Mouse (Mus musculus) 3134 (cell line): ENCODE results near the gene Nipal3.

ENCODE experiments used
- DNase-seq: peaks from one replicate; pipeline ENCODE4 v3.0.0-alpha.2; 2011; ENCODE audit warnings: low spot score; ENCODE audit not compliant: insufficient read length; ENCODE audit errors: extremely low read depth

Gene Nipal3

DNA sequence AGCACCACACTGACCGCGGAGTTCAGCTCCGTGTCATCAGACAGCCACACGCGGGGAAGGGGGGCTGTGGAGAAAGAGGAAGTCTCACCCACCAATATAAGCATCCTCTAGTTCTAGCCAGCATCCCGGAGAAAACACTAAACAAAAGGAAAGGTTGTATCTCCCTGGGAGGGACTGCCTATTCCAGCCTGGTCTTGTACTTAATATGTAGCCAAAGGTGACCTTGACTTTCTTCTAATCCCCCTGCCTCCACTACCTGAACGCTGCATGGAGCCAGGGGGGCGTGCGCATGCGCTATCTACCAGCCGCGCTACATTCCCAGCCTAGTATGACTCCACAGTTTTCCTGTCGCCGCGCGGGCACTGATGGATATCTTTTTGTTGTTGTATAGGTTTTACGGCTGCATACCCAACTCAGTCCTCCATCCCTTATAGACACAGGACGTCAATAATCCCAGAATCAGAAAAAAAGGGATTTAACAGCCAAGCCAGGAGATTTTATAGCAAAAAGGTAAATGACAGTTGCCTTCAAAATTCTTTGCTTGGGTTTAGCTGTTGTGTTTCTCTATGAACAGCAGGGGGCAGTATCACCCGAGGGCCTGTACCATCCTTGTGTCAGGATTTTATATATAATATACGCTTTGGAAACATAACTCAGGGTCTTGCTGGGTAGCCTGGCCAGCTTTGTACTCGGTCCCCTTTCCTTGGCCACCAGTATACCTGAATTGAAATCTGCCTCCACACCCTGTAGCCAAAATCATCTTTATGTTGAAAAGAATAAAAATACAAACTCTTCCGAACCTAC, 12.9 kb upstream of the Nipal3 start:
- DNase-seq: no peak

DNA sequence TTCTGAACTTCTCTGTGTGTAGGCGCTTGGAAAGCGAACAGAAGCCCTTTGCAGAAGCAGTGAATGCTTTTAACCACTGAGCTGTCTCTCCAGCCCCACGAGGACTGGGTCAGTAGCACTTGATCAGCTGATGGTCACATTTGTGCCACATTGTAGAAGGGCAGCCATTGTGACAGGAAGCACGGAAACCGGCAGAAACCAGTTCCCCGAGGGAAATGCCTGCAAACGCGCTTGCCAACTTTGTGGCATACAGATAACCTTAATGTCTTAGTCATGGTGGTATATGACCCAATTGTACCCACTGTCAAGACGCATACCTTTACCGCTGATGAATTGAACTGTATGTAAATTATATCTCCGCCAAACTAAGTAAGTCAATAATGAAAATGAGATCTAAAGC, 11.0 kb upstream of the Nipal3 start:
- DNase-seq: no peak

DNA sequence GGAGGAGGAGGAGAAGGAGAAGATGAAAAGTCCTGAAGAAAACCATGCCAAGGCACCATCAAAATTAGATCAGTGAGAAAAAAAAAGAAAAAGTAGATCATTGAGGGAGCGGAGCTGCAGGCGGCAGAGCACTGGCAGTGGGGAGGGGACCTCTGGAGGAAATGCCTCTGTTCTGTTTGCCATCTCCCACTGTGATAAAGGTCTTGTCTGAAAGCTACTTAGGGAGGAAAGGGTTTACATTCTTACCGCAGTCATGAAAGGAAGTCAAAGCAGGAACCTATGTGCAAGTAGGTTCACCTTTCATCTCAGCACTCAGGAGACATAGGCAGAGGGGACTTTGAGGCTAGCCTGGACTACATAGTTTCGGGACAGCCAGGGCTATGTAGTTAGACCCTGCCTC, 6.7 kb upstream of the Nipal3 start:
- DNase-seq: no peak

DNA sequence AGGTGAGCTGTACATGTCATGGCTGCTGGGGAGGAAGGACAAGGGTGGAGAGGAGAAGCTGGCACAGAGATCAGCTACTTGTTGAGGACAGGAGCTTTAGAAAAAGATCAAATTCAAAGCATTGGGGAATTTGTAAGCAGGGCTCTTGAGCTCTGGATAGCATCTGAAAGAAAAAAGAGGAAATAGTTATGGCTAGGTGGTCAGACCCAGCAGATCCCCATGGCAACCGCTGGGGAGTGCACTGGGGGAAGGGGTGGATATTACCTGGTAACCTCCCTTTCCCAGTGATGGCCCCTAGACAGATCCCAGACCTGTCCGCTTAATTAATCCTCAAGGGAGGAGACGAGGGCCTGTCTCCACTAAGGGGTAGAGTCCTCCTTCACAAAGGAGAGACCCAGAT, 5.0 kb upstream of the Nipal3 start:
- no peak for DNase-seq

DNA sequence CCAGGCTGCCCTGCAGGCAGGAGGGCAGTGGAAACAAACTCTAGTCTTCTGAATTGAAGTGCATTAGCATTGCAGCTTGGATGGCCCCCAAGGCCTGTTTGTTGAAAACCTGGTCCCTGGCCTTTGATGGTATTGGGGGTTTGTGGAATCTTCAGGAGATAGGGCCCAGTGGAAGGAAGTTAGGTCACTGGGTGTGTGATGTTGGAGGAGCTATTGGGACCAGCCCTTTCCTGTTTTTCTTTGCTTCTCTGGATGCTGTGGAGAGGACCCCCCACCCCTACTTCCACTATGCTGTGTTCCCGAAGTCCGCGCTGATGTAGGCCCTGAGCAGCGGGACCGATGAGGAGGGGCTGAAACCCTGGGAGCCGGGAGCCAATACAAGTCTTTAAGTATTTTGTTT, 3.3 kb upstream of the Nipal3 start:
- DNase-seq: no peak

DNA sequence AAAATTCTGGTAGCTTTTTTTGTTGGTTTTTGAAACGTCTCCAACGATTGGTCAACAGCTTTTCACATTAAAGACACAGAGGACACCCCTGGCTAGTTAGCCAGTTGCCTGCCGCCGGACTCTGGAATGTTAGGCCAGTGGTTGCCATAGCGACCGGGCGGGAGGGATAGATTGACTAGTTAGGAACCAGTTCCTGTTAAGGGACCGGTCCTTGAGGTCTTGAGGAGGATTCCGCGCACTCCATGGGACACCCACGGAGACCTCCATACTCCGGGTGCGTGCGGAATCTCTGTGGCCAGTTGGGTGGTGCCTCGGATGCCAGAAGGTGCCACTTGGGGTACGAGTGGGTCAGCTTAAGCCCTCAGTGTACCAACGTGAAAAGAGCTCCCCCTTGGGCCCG, 972 bp upstream of the Nipal3 start:
- no peak for DNase-seq

DNA sequence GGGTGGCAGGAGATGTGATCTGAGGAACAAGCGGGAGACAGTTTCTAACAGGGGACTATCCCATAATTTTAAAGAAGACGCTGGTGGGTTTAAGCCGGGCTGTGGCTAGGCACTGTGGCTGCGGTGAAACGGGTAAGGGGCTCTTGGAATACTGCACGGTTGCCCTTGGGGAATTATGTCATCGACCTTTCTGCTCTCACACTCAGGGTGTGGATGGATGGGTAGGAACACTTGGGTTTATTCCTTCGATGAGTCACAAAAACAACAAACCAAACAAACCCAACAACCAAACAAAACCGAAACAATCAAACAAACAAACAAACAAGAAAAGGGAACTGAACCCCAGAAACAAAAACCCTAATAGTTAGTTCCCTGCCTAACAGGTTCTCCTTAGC, 556 bp upstream of the Nipal3 start:
- DNase-seq: no peak

DNA sequence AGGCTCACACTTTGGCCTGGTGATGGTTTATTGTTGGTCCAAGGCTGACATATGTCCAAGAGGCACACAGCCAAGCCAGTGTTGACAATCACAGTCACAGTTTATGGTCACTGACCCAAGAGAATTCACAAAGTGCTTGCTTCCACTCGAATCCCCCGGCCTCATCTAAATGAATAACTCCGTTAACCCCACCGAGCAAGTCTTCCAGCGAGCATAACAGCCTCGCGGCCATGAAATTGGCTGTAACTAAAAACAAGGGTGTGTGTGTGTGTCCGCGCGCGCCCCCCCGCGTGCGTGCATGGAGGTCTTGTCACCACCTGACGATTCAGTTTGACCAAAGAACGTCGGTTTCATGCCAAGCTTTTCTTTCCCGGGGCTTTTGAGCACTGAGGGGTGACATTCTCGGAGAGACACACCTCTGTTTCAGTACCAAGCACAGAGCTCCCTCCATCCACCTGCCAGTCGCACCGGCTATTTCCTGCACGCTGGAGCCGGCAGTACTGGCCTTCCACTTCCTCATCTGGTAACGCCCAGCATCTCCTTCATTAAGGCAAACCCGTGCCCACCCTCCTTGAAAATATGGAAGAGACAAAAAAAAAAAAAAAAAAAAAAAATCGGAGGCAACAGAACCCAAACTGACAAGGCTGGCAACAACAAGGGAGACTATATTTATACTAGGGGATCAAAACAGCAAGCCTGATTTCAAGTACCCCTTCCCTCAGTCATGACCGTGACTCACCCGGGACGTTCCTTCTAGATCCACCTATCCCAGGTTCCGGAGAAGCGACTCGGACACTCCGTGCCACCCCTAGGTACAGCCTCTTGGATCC, 932 bp downstream of the Nipal3 start:
- DNase-seq: no peak

DNA sequence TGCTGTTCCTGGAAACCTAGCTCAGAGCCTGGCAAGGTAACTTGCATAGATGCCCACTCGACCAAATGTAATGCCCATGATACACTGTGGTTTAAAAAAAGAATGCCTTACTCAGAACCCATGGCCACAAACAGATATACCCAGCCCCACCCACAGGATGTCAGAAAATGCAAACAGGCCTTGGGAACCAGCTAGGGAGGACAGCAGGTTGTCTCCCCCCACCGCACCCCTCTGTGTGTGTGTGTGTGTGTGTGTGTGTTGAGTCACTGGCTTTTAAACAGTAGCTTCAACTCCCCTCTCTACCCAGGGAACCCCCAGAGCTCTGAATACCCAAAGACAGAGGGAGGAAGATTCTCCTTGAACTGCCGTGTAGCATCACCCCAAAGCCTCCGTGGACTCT, 1.6 kb downstream of the Nipal3 start:
- DNase-seq: no peak

DNA sequence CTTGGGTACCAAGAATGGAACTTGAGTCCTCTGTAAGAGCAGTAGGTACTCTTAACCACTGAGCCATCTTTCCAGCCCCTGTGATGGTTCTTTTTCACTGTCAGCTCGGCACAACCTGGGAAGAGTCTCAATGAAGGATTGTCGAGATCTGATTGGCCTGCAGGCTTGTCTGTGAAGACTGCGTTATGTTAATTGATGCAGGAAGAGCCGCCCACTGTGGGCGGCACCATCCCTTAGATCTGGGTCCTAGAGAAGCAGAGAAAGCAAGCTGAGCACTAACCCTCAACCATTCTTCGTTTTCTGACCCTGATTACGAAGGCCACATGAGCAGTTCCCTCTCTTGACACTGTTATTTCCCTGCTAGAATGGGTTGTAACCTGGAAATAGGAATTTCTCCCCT, 5.6 kb downstream of the Nipal3 start:
- DNase-seq: no peak

DNA sequence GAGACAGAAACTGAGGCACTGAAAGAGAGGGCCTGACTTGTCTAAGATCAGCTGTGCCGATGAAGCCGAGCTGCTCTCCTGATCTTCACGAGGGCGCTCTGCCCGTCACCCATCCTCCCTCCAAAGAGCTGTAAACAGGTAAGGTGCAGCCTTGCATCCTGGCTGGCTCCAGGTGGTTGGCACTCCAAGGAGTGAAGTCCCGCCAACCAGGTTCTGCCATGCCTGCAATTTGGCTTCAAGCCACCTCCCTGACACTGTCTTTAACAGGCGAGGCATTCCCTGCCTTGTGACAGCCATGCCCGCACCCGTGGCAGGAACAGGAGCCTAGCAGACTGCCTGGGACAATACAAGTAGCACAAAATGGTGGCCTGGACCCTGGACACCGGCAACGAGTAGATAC, 8.5 kb downstream of the Nipal3 start:
- no peak for DNase-seq

DNA sequence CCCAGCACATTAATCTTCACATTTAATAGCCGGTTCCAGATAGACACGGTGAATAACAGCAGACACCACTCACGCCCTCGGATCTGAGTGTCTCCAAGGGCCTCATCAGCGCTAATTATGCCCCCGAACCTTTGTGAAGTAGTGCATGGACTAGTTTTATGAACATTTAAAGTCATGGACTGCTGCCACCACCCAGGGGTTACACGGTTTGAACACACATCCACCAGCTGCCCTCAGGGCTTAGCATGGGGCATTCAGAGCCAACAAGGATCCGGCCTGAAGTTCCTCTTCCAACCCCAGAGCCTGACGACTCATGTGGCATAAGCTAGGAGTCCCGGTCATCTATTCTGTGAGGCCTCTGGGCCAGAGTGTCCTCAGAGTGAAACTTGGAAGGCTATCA, 9.8 kb downstream of the Nipal3 start:
- no peak for DNase-seq

DNA sequence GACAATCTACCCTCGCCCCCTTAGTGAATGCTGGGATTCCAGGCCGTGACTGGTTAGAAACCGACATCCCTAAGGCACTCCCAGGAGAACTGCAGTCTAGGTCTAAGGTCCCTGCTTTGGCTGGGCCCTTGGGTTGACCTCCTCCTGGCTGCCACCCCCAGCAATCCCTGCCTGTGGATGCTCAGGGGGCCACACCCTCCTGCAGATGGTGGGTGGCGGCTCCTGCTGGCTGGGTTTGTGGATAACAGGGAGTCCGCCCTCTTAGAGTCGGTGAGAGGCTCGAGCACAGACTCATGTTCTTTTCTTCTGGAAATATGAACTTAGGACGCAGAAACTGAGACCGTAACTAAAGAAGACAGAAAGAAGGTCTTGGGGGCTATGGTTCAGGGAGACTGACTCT, 14.5 kb downstream of the Nipal3 start:
- DNase-seq: no peak

DNA sequence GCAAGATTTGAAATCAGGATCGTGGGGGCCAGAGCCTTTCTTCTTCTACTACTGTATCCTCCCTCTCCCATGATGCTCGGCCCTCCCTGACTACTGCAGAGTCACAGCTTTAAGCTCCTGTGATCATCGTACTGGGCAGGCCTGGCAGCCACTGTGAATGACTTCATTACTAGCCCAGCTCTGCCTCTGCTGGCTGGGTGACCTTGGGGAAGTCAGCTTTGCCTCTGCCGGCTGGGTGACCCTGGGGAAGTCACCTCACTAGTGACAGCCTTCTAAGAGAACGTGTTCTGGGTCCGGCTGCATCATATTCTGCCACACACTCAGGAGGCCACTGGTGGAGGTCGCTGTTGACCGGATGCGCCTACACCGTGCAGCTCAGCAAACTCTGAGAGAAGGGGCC, 17.0 kb downstream of the Nipal3 start:
- no peak for DNase-seq

DNA sequence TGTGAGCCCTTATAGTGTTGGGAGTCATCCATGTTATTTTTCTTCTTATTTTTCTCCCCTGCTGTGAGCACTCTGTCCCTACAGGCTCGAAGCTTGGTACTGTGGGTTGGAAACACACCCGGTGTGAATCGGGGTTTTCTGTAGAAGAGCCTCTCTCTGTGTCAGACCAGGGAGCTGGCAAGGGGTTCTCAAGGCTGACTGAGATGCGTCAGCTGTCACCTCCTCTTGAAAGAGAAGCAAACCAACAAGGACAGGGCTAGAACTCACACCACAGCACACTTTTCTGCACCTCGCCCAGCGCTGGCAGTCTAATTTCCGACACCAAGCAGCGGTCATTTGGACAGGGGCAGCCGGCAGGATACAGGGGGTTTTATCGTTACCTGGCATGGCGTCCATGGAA, 31.4 kb downstream of the Nipal3 start:
- no peak for DNase-seq

DNA sequence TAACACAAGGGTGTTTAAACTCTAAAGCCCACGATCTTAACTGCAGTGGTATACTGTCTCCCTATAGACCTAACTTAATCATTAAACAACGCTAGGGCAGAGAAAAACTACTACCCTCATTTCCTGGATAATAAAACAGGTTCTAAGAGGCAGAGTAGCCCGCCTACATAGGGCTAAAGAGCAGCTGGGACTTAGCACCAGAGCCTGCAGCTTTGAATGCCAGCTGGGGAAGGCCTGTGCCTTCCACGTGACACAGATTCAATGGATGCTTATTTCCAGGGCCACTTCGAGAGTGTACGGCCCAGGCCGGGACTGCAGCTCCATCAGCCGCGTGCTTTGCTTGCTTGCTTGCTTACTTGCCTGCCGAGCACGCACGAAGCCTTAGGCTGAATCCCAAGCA, 41.3 kb downstream of the Nipal3 start:
- DNase-seq: no peak

DNA sequence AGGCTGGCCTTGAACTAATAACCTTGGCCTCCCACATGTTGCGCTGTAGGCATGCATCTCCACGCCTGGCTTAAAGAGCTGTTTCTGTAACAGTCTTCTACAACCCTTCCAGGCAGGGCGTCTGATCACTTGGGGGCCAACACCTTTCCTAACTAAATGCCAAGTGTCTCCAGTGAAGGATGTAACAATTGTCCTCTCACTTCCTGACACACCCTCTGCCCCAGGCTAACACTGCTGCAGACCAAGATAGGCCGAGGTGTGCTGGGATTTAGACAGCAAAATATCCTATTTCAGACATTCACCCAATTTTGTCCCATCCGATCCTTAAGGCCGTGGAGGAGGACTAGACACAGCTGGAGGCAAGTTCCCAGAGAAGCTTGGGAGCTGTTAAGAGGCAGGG, 41.7 kb downstream of the Nipal3 start:
- no peak for DNase-seq

DNA sequence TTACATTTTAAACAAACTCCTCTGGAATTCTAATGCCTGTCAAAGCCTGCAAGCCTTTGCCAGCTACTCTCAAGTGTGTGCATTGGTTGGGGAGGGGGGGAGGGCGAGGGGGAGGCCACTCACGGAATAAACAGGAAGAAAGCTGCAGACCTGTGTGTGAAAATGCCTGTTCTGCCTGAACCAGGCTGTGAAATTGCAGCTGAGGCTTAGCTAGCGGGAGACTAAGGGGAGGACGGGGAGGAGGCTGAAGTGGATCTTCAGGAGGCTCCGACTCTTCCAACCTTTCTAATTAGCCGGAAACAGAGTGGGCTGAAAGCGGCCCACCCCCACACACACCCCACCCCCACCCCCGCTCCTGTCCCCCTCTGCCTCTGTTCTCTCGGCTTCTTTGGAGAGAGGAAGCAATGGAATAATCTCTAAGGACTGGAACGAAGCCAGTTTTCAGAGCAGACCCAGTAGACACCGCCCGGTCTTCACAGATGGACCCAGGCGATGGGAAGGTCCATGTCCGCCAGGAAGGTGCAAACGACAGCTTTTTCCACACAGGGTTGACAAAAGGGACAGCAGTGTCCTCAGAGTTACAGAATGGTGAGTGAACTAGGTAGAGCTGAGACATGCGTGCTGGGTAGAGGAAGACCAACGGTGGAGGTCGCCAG, 43.4 kb downstream of the Nipal3 start:
- no peak for DNase-seq

DNA sequence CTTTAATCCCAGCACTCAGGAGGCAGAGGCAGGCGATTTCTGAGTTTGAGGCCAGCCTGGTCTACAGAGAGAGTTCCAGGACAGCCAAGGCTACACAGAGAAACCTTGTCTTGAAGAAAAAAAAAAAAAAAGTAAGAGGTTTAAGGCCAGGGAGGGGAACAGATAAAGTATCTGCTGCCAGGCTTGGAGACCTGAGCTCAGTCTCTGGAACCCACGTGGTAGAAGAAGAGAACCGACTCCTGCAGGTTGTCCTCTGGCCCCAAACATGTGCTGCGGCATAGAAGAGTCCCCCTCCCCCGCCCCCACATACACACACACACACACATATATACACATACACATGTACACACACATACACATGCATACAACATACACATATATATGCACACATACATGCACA, 52.4 kb downstream of the Nipal3 start:
- DNase-seq: no peak

DNA sequence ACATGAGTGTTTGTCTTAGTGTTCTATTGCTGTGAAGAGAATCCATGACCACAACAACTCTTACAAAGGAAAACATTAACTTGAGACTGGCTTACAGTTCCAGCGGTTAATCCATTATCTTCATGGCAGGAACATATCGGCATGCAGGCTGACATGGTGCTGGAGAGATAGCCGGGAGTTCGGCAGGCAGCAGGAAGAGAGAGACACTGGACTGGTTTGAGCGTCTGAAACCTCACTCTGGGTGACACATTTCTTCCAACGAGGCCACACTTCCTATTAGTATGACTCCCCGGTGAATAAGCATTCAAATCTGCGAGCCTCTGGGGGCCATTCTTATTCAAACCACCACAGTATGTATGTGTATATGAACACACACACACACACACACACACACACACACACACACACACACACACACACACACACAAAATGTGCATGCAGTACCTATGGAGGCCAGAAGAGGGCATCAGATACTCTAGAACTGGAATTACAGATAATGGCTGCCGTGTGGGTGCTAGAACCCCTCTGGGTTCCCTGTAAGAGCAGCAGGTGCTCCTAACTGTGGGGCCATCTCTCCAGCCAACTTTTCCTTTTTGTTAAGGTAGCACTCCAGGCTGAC, 54.8 kb downstream of the Nipal3 start:
- DNase-seq: peak; percentile 55

DNA sequence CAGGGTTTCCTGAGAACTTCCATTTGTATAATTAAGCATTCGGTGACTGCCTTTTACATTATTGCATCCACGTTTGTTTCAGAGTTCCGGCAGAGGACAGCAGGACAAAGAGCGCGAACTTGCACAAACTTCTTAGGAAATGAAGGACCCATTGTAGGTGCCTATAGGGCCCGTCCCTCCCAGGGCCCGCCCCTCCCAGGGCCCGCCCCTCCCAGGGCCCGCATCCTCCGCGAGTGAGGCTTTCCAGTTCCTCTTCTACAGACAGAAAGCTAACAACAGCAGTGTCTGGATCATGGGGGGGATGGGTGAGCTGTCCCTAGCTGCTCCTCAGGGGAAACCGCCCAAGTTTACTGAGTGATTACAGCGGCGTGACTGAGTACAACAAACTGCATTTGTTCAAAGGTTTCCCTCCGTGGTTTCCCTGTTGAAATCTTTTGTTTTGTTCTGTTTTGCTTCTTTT, 55.6 kb downstream of the Nipal3 start:
- peak; percentile 91 for DNase-seq
